Mouse (Mus musculus) forebrain, postnatal 0 days (tissue): ENCODE results near the gene Pdzd2. TPM values are rescaled to one million over a fixed set of nuclear protein-coding genes. Genes with fewer than 3 reads are reported as not detected.

Experiments used
- ATAC-seq: fragments of 200-750 bp; cut with Nextera tagmentation; 2 replicates; pipeline ENCODE4 v1.8.0; 2017; ENCODE audit warnings: mild to moderate bottlenecking, moderate library complexity
- DNase-seq: peaks from one replicate; pipeline ENCODE4 v3.0.0-alpha.2; 2015
- H3K27ac ChIP-seq: fragments of 300-500 bp; sonication (generic); 2 replicates; pipeline ENCODE4 v1.5.1; 2014; ENCODE audit warnings: low read depth, mild to moderate bottlenecking, antibody characterized with exemption, low read length, moderate library complexity, mixed read lengths
- H3K27me3 ChIP-seq: fragments of 300-500 bp; sonication (generic); 2 replicates; pipeline ENCODE4 v1.6.1; 2014; ENCODE audit warnings: mild to moderate bottlenecking, low read length, mixed read lengths; ENCODE audit not compliant: insufficient read depth
- H3K36me3 ChIP-seq: fragments of 300-500 bp; sonication (generic); 2 replicates; pipeline ENCODE4 v1.6.1; 2014; ENCODE audit warnings: mild to moderate bottlenecking, moderate library complexity; ENCODE audit not compliant: insufficient read depth
- H3K4me1 ChIP-seq: fragments of 300-500 bp; sonication (generic); 2 replicates; pipeline ENCODE4 v1.6.1; 2014; ENCODE audit warnings: antibody characterized with exemption; ENCODE audit not compliant: insufficient read depth
- H3K4me2 ChIP-seq: fragments of 300-500 bp; sonication (generic); 2 replicates; pipeline ENCODE4 v1.6.1; 2014; ENCODE audit warnings: low read depth, mild to moderate bottlenecking, moderate library complexity
- H3K4me3 ChIP-seq: fragments of 300-500 bp; sonication (generic); 2 replicates; pipeline ENCODE4 v1.5.1; 2014; ENCODE audit warnings: low read depth, low read length, mixed read lengths
- H3K9ac ChIP-seq: fragments of 300-500 bp; sonication (generic); 2 replicates; pipeline ENCODE4 v1.6.1; 2014; ENCODE audit warnings: mild to moderate bottlenecking
- H3K9me3 ChIP-seq: fragments of 300-500 bp; sonication (generic); 2 replicates; pipeline ENCODE4 v1.6.1; 2016; ENCODE audit warnings: low read length
- CTCF ChIP-seq: sonication (generic); IDR thresholded peaks from 2 replicates; pipeline ENCODE4 v1.5.1; 2016; ENCODE audit warnings: antibody characterized with exemption, control low read depth, low read depth
- WGBS: fragments of 180-500 bp; shearing (Covaris S2); extraction: QIAGEN DNeasy Blood & Tissue Kit; methylation state at CpG from one replicate; pipeline ENCODE4 v1.1.7; 2014; 5-methylcytosine and 5-hydroxymethylcytosine counted together
- polyA plus RNA-seq: library from polyadenylated mRNA; unstranded; fragments of >200 nt; fragmentation: Nextera tagmentation; extraction: Ambion mirVana; gene quantifications from 2 replicates; pipeline ENCODE4 v1.2.1, GENCODE M21; 2015
- total RNA-seq: library from RNA; depleted of rRNA; stranded (reverse); fragments of >200 nt; gene quantifications from 2 replicates; pipeline ENCODE4 v1.2.3, GENCODE M21; 2014

Pdzd2 gene
- total and polyA plus RNA-seq, 2 experiments from 2014 or later = 9.4 to 18.9 TPM

- no peak overlapping the region for H3K27ac ChIP-seq
- no peak overlapping the region for H3K9ac ChIP-seq
- H3K36me3 ChIP-seq = no peaks in the 10 kb centered on the region
- H3K27me3 ChIP-seq = no peaks in the 10 kb centered on the region
- WGBS = 88% methylated on average over 6 of the region's 6 CpGs
- no peak overlapping the region for H3K4me3 ChIP-seq
- no peaks in the 10 kb centered on the region for H3K4me1 ChIP-seq
- DNase-seq (no peak), ATAC-seq (no peak)
- TF ChIP-seq CTCF = no peak
- H3K4me2 ChIP-seq = no peak overlapping the region
- H3K9me3 ChIP-seq = no peaks in the 10 kb centered on the region
Measured at GRCm38 (mm10) chr15:12397032-12397431, 342.7 kb downstream of the Pdzd2 start.

GRCm38 (mm10) chr15:12394758-12395157, 345.0 kb downstream of the Pdzd2 start:
- 91% methylated on average over 10 of the region's 10 CpGs for WGBS
- no peak for DNase-seq
- Histone ChIP-seq H3K9ac (no peak overlapping the region), H3K4me2 (no peak overlapping the region), H3K9me3 (no peaks in the 10 kb centered on the region), H3K27ac (no peak overlapping the region), H3K36me3 (no peaks in the 10 kb centered on the region), H3K4me1 (no peaks in the 10 kb centered on the region), H3K27me3 (no peaks in the 10 kb centered on the region), H3K4me3 (no peak overlapping the region)
- 0 out of 2 replicates have a peak, but pooled peaks have one; percentile 14 for ATAC-seq
- TF ChIP-seq CTCF = no peak

GRCm38 (mm10) chr15:12388726-12389489, 350.8 kb downstream of the Pdzd2 start:
- Histone ChIP-seq H3K4me3 (no peak overlapping the region), H3K4me2 (no peak overlapping the region), H3K4me1 (no peaks in the 10 kb centered on the region), H3K27ac (no peak overlapping the region), H3K9me3 (no peaks in the 10 kb centered on the region), H3K9ac (no peak overlapping the region), H3K27me3 (no peaks in the 10 kb centered on the region), H3K36me3 (no peaks in the 10 kb centered on the region)
- DNase-seq (no peak), ATAC-seq (no peak)
- WGBS = 51% methylated on average over 15 of the region's 15 CpGs
- no peak for TF ChIP-seq CTCF

- Histone ChIP-seq H3K9ac (no peak overlapping the region), H3K27me3 (no peaks in the 10 kb centered on the region), H3K4me2 (no peak overlapping the region), H3K4me3 (no peak overlapping the region), H3K36me3 (no peaks in the 10 kb centered on the region), H3K4me1 (no peaks in the 10 kb centered on the region), H3K27ac (no peak overlapping the region), H3K9me3 (no peaks in the 10 kb centered on the region)
- DNase-seq = no peak
- no peak for TF ChIP-seq CTCF
- ATAC-seq = no peak
- 86% methylated on average over 13 of the region's 13 CpGs for WGBS
Measured at GRCm38 (mm10) chr15:12384679-12385078, 355.0 kb downstream of the Pdzd2 start.

GRCm38 (mm10) chr15:12380548-12380947, 359.2 kb downstream of the Pdzd2 start:
- H3K36me3 ChIP-seq = no peaks in the 10 kb centered on the region
- no peak overlapping the region for H3K4me3 ChIP-seq
- no peak overlapping the region for H3K27ac ChIP-seq
- no peaks in the 10 kb centered on the region for H3K9me3 ChIP-seq
- H3K4me1 ChIP-seq = peaks cover 7% of the 10 kb centered on the region; the same call in 1 of the 2 replicates
- no peak overlapping the region for H3K4me2 ChIP-seq
- H3K27me3 ChIP-seq = no peaks in the 10 kb centered on the region
- DNase-seq = no peak
- WGBS = 60% methylated on average over 5 of the region's 5 CpGs
- no peak overlapping the region for H3K9ac ChIP-seq
- no peak for ATAC-seq
- peak; percentile 45 for TF ChIP-seq CTCF

GRCm38 (mm10) chr15:12380057-12380456, 359.7 kb downstream of the Pdzd2 start:
- no peak for ATAC-seq
- TF ChIP-seq CTCF = no peak
- WGBS = 95% methylated on average over 3 of the region's 3 CpGs

GRCm38 (mm10) chr15:12377800-12378199, 361.9 kb downstream of the Pdzd2 start:
- Histone ChIP-seq H3K9ac (no peak overlapping the region), H3K36me3 (no peaks in the 10 kb centered on the region), H3K27me3 (no peaks in the 10 kb centered on the region), H3K4me1 (peaks cover 9% of the 10 kb centered on the region; the same call in 1 of the 2 replicates), H3K9me3 (no peaks in the 10 kb centered on the region), H3K4me2 (no peak overlapping the region), H3K4me3 (no peak overlapping the region), H3K27ac (no peak overlapping the region)
- no peak for DNase-seq
- no peak for TF ChIP-seq CTCF
- WGBS = 68% methylated on average over 10 of the region's 10 CpGs
- no peak for ATAC-seq

More at GRCm38 (mm10) chr15:12380057-12380456, 359.7 kb downstream of the Pdzd2 start:
- no peaks in the 10 kb centered on the region for H3K27me3 ChIP-seq
- no peak overlapping the region for H3K4me3 ChIP-seq
- peaks cover 9% of the 10 kb centered on the region; the same call in 1 of the 2 replicates for H3K4me1 ChIP-seq
- DNase-seq = no peak
- no peaks in the 10 kb centered on the region for H3K36me3 ChIP-seq
- no peaks in the 10 kb centered on the region for H3K9me3 ChIP-seq
- H3K9ac ChIP-seq = no peak overlapping the region
- no peak overlapping the region for H3K4me2 ChIP-seq
- H3K27ac ChIP-seq = no peak overlapping the region
